Mouse (Mus musculus) kidney, adult 2 months (tissue): ENCODE results near the gene Map9. TPM values are rescaled to one million over a fixed set of nuclear protein-coding genes. Genes with fewer than 3 reads are reported as not detected.
A peak's percentile ranks its signal among the peaks of the same experiment; 100 is the strongest.
"Not testable (repeated sequence)": the region's sequence is repeated elsewhere in the genome, so short reads cannot be mapped to it uniquely, and the experiment has no call there.

Source experiments
- DNase-seq: peaks from one replicate; pipeline ENCODE4 v3.0.0; 2021
- H3K27ac ChIP-seq: fragments of 200-500 bp; 2 replicates; pipeline ENCODE4 v1.5.1; 2012; ENCODE audit warnings: low read depth, low read length, control low read depth, inconsistent platforms; ENCODE audit not compliant: insufficient read depth
- H3K27me3 ChIP-seq: fragments of 200-500 bp; replicated peaks from 2 replicates; pipeline ENCODE4 v1.6.1; 2012; ENCODE audit warnings: mild to moderate bottlenecking, moderate library complexity, low read length, inconsistent platforms; ENCODE audit not compliant: control insufficient read depth, insufficient read depth
- H3K36me3 ChIP-seq: fragments of 200-500 bp; 2 replicates; pipeline ENCODE4 v1.6.1; 2012; ENCODE audit warnings: mild to moderate bottlenecking, moderate library complexity, low read length, inconsistent platforms; ENCODE audit not compliant: control insufficient read depth, insufficient read depth
- H3K4me1 ChIP-seq: fragments of 200-500 bp; 2 replicates; pipeline ENCODE4 v1.6.1; 2011; ENCODE audit warnings: low read length; ENCODE audit not compliant: control insufficient read depth, insufficient read depth
- H3K4me3 ChIP-seq: fragments of 200-500 bp; 2 replicates; pipeline ENCODE4 v1.5.1; 2011; ENCODE audit warnings: mild to moderate bottlenecking, low read depth, low read length, control low read depth; ENCODE audit not compliant: insufficient read depth
- CTCF ChIP-seq: fragments of 200-500 bp; conservative IDR thresholded peaks from 2 replicates; pipeline ENCODE4 v1.5.1; 2011; ENCODE audit warnings: low read depth, mild to moderate bottlenecking, control low read depth, low read length, moderate library complexity, mixed read lengths; ENCODE audit not compliant: insufficient read depth, insufficient read length
- POLR2A ChIP-seq: fragments of 200-500 bp; IDR thresholded peaks from one replicate; pipeline ENCODE4 v1.6.1; 2011; ENCODE audit warnings: low read depth, low read length, control low read depth
- WGBS: fragments of 180-500 bp; shearing (Covaris S2); methylation state at CpG from one replicate; pipeline ENCODE4 v1.1.7; 2018; 5-methylcytosine and 5-hydroxymethylcytosine counted together
- polyA plus RNA-seq: library from polyadenylated mRNA; depleted of rRNA; stranded (reverse); fragments of >200 nt; gene quantifications from 2 replicates; pipeline ENCODE4 v1.2.3, GENCODE M21; 2012; rRNA removed

The Map9 gene
- polyA plus RNA-seq, result 1.2 TPM in 2 replicates

GRCm38 (mm10) chr3:82357797-82358524, at the start of gene Map9:
Gene Map9 (plus strand): TSS chr3:82358044.
- no peaks in the 10 kb centered on the region for H3K36me3 ChIP-seq
- H3K4me3 ChIP-seq, result peak within 1 kb of the TSS; percentile 56
- peaks cover 3% of the 10 kb centered on the region; the same call in 1 of the 2 replicates for H3K4me1 ChIP-seq
- under 1% methylated on average over 54 of the region's 54 CpGs for WGBS
- no peaks in the 10 kb centered on the region for H3K27me3 ChIP-seq
- DNase-seq, result peak; percentile 99
- H3K27ac ChIP-seq, result peak within 1 kb of the TSS; percentile 4; the same call in 1 of the 2 replicates
- TF ChIP-seq POLR2A (no peak), CTCF (no peak)

DNA sequence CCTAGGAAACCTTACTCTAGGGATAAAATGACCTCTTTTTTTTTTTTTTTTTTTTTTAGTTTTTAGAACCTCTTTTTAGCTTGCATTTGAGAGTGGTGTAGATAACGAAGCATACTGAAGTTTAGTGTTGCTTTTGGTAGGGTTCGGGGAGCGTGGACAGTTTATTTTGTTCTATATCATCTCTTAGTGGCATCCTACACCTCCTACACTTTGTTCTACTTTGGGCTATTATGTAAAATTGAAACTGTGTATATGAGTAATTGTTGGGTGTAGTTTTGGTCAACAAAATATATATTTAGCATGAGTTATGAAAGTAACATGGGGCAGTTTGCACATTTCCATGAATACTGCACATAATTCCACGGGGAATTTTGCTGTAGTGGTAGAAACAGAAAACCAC, 42.1 kb upstream of the Map9 start:
- WGBS, result 87% methylated on average over 4 of the region's 4 CpGs
- Histone ChIP-seq H3K27ac (no peak overlapping the region), H3K4me3 (no peak overlapping the region), H3K4me1 (no peaks in the 10 kb centered on the region), H3K27me3 (no peaks in the 10 kb centered on the region), H3K36me3 (no peaks in the 10 kb centered on the region)
- DNase-seq, result no peak
- TF ChIP-seq POLR2A, result no peak
- TF ChIP-seq CTCF, result no peak

DNA sequence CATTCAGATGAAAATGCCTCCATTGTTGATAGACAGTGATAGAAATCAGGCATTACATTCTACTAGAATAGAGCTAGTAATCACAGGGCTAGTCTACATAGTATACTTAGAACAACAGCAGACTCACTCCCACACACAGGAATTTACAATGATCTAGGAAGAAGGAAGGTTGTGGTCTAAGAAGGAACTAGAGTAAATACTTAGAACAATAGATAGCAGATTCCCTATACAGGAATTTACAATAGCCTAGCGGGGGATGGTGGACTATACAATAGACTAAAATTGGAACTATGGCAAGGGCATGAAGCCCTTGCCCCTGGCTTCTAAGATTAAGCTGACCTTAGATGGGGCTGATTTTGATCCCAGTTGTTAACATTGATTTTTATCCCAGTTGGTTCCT, 31.1 kb upstream of the Map9 start:
- not testable (repeated sequence) for DNase-seq, H3K36me3 ChIP-seq, H3K4me1 ChIP-seq, H3K27ac ChIP-seq, H3K4me3 ChIP-seq, H3K27me3 ChIP-seq
- 93% methylated on average over 1 of the region's 1 CpGs for WGBS

- no peak for DNase-seq
- Histone ChIP-seq H3K4me3 (no peak overlapping the region), H3K27ac (no peak overlapping the region), H3K4me1 (peaks cover 3% of the 10 kb centered on the region; the same call in 1 of the 2 replicates), H3K27me3 (no peaks in the 10 kb centered on the region), H3K36me3 (no peaks in the 10 kb centered on the region)
- TF ChIP-seq CTCF, result no peak
- TF ChIP-seq POLR2A, result no peak
- WGBS, result 100% methylated on average over 1 of the region's 1 CpGs
These were observed 25.8 kb upstream of the Map9 start for GRCm38 (mm10) chr3:82332067-82332466.

GRCm38 (mm10) chr3:82332536-82332935, 25.3 kb upstream of the Map9 start:
- H3K4me3 ChIP-seq, result no peak overlapping the region
- no peak overlapping the region for H3K27ac ChIP-seq
- H3K4me1 ChIP-seq, result peaks cover 3% of the 10 kb centered on the region; the same call in 1 of the 2 replicates
- no peaks in the 10 kb centered on the region for H3K36me3 ChIP-seq
- WGBS, result 84% methylated on average over 4 of the region's 4 CpGs
- DNase-seq, result no peak
- TF ChIP-seq POLR2A, result no peak
- no peak for TF ChIP-seq CTCF
- H3K27me3 ChIP-seq, result no peaks in the 10 kb centered on the region

DNA sequence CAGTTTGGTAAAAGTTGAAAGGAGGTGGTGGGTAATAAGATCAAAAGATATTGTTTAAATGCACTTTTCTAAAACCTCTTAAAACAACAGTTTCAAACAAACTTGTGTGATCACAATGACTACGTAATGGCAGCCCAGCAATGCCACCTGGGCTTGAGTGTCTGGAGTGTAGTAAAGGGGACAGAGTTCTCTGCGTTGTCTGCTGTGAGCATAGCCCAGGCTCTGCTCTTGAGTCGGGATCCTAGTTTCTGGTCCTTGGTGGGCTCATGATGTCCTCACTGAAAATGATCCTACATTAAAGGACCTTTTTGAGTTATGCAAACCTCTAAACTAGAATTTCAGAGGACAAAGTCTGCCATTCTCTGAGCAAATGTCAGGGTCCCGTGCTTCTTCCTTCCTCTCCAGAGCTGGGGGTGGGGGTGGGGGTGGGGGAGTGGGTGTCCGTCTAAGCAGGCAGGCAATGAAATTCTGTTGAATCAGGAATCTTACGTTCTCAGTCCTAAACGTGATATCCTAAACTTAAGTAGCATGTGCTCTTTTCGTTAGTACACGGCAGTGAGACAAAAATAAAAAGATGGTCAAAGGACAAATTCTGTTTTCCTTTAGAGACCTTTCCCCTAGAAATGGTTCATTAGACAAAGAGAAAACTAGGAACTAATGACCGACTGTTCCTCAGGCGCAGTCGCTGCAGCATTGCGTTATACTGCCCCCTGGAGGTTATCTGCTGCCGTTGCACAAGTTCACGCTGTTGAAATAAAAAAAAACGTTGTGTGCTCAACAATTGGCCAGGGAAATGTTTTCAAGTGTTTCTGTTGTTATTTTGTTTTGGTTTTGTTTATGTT, 24.5 kb upstream of the Map9 start:
- H3K4me3 ChIP-seq, result no peak overlapping the region
- H3K4me1 ChIP-seq, result peaks cover 3% of the 10 kb centered on the region; the same call in 1 of the 2 replicates
- TF ChIP-seq POLR2A (no peak), CTCF (peak; percentile 96)
- 0 out of 2 replicates have a peak overlapping the region, but pooled peaks have one; percentile 4 for H3K27ac ChIP-seq
- 7% methylated on average over 16 of the region's 16 CpGs for WGBS
- DNase-seq, result peak; percentile 73
- H3K36me3 ChIP-seq, result no peaks in the 10 kb centered on the region
- no peaks in the 10 kb centered on the region for H3K27me3 ChIP-seq

- DNase-seq, result peak; percentile 13
- no peak overlapping the region for H3K4me3 ChIP-seq
- H3K27me3 ChIP-seq, result no peaks in the 10 kb centered on the region
- H3K4me1 ChIP-seq, result no peaks in the 10 kb centered on the region
- H3K27ac ChIP-seq, result no peak overlapping the region
- TF ChIP-seq POLR2A (no peak), CTCF (no peak)
- no peaks in the 10 kb centered on the region for H3K36me3 ChIP-seq
- WGBS, result 43% methylated on average over 10 of the region's 10 CpGs
These were observed 17.7 kb upstream of the Map9 start for GRCm38 (mm10) chr3:82340111-82340510.
